Mouse (Mus musculus): ENCODE measurements around the gene Bcas3.

Gene Bcas3

GRCm38 (mm10) chr11:85615421-85615820 is 262.5 kb downstream of the Bcas3 start:
- no peak for DNase-seq (ENCODE audit: low spot score in 2 of 2)

DNA sequence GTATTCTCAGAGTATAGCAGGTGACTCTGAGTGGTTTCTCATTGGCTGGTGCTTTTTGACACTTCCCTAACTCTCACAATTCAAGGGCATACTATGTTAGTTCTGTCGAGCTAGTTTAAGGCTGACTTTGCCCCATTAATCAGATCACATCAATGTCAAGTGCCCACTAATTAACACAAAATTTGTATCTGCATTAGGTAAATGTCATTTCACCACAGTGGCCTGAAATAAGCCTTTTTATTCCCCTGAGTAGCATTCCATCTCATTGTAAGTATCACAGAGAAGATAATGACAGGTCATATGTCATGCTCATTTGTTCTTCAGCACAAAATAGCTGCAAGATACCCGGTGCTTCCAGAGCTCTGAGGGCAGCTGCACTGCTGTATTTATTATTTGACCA is 268.5 kb downstream of the Bcas3 start:
- DNase-seq (ENCODE audit: low spot score in 2 of 2): no peak

DNA sequence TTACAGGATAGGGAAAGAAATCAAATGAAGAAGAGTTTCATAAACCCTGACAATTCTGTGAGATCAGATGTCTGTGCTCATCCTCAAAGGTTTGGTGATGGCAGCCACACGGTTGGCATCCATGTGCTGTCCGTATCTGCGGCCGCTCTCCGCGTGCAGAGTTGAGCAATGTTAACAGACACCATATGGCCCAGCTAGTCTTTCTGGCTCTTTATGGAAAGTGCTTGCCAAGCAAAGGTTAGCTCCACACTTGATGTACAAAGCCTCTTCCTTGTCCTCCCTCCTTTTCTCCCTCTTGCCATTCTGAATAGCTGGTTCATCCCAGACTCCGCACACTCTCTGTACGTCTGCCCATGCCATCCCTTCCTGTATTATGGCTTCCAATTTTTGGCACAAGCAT is 269.0 kb downstream of the Bcas3 start:
- DNase-seq (ENCODE audit: low spot score in 2 of 2): no peak

DNA sequence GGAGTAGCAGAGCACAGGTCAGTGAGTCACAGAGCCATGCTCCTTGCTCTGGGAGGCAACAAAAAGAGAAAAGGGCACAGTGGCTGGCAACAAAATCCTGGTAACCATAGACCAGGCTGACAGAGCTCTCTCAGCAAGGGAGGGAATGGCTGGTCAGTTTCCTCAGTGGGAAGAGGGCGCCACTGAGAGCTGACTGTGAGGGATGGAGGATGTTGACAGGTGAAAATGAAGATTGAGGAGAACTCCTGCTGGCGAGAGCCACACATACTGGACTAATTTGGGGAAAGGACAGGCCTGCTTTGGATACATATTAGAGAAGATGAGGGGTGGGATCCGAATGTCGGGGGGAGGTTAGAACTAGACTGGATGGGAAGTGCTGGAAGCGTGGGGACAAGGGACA is 272.2 kb downstream of the Bcas3 start:
- no peak for DNase-seq (ENCODE audit: low spot score in 2 of 2)

- DNase-seq (ENCODE audit: low spot score in 2 of 2): no peak
These were observed 273.9 kb downstream of the Bcas3 start for GRCm38 (mm10) chr11:85626846-85627245.

DNA sequence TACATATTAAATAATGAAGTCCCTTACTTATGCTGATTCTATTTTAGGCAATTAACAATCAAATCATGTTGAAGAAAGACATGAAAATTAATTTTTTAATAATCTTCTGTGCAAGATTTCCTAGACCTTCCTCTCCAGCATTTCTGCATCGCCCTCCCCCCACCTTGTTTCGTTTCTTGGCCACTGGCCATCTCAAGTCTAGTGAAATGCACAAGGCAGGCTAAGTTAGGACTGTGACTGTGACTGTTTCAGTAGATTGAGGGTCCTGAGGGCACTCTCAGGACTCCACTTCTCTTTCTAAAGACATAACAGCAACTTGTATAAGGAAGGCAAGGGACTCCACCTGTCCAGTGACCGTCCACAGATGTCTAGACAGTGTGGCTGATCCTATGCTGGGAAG is 274.4 kb downstream of the Bcas3 start:
- DNase-seq (ENCODE audit: low spot score in 2 of 2): no peak

GRCm38 (mm10) chr11:85628303-85629063 is 275.5 kb downstream of the Bcas3 start:
- DNase-seq (ENCODE audit: low spot score in 2 of 2): no peak

- DNase-seq (ENCODE audit: low spot score in 2 of 2): no peak
These were observed 279.6 kb downstream of the Bcas3 start for GRCm38 (mm10) chr11:85632568-85632981.

- DNase-seq (ENCODE audit: low spot score in 2 of 2): no peak
These were observed 285.9 kb downstream of the Bcas3 start for GRCm38 (mm10) chr11:85638696-85639495.

DNA sequence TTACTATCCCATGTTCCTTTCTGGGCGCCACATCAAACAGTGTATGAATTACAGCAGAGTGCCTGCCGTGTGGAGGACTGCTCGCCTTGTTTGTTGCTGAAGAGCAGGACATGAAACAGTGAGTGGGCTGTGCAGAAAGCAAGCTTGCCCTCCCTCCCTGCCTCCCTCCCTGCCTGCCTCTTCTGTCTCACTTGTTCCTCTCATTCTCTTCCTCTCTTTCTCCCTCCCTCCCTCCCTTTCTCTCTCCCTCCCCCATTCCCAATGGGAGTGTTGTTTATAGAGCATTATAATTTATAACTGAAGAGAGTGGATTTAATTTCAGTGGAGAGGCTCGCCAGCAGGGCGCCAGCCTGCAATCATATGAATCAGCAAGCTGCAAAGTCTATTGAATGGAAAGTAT is 287.7 kb downstream of the Bcas3 start:
- DNase-seq (ENCODE audit: low spot score in 2 of 2): no peak

- no peak for DNase-seq (ENCODE audit: low spot score in 2 of 2)
These were observed 288.5 kb downstream of the Bcas3 start for GRCm38 (mm10) chr11:85641486-85641885.

DNA sequence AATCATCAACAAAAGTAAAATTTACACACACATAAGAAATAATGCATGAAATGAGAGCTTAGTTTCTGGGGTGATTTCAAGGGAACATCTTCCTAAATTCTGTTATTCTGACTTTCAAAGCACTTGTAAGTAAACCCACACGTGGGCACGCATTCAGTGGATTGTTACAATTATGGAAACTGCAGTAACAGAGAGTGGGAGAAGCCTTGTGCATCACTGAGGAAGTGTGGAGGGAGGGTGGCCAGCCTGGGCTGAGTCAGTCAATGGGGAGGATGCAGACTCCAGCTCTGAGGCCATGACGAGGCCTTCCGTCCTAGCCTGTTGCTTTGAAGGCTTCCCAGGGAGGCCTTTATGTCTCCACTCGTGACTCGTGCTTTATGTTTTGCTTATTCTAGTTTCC is 289.6 kb downstream of the Bcas3 start:
- no peak for DNase-seq (ENCODE audit: low spot score in 2 of 2)

DNA sequence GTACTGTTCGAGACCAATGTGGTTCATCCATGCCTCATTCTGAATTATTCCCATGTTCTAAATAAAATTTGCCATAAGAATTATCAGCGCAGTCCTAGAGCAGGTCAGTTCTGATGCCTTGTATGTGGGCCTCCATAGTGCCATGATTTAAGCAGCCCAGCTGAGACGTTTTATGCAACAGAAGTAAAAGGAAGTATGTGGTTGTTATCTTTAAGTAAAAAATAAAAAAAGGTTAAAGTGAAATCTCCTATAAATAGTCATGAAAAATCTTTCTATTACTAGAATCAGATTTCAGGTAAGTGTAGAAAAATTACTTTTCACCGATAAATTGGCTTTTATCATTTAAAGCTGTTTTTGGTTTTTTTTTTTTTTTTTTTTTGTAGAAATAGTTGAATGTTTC is 290.1 kb downstream of the Bcas3 start:
- no peak for DNase-seq (ENCODE audit: low spot score in 2 of 2)

DNA sequence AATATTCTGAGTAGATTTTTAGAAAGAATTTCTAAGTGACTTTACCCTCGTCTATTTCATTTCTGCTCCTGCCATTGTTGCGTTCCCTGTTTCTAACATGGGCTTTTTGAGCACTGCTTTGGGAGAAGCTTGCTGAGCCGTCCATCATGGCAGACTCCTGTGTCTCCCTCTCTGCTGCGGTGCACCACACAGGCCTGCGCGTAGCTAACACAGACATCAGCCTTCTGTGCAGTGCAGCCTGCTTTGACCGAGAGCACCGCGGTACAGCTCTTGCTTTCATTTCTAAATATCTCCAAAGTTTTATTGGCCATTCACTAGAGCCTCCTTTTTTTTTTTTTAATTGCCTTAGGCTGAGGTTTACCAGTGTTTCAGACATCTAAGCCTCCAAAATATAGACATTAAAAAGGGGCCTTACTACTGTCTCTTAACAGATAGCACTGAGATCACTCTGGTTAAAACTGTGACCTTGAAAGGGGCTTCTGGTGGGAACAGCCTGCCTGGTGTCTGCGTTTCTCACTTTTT is 290.6 kb downstream of the Bcas3 start:
- no peak for DNase-seq (ENCODE audit: low spot score in 2 of 2)

DNA sequence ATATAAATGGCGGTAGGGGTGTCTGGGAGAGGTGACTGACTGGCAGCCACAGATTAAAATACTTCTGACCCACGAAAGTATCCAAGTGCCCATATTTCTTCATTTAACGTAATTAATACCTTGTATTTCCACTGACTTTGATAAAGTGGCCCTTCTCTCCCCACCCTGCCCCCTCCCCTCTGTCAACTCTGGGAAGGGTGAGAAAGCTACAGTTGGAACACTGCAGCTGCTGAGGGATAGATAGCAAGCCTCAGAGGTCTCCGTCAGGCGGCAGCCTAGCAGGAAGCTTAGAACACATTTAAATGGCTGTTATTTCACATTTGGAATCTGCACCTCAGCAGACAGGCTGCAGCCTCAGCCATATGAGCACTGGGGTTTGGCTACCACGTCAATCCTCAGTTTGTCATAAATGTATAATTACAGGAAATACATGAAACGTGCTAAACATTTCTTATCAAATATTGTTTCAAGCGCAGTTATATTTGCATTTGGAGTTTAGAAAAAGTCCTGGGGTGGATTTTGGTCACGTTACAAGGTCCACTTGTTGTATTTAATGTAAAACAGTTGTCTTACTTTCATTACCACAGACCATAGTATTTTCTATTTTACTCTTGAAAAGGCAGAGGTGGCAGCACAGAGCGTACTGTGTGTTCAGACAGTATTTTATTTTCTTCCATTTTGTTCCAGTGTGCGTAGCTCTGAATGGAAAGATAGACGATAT is 291.2 kb downstream of the Bcas3 start:
- no peak for DNase-seq (ENCODE audit: low spot score in 2 of 2)

- DNase-seq (ENCODE audit: low spot score in 2 of 2): no peak
These were observed 291.7 kb downstream of the Bcas3 start for GRCm38 (mm10) chr11:85644748-85645060.

GRCm38 (mm10) chr11:85645152-85645835 is 292.3 kb downstream of the Bcas3 start:
- DNase-seq (ENCODE audit: low spot score in 2 of 2): no peak

- no peak for DNase-seq (ENCODE audit: low spot score in 2 of 2)
These were observed 295.9 kb downstream of the Bcas3 start for GRCm38 (mm10) chr11:85648893-85649292.

- DNase-seq (ENCODE audit: low spot score in 2 of 2): no peak
These were observed 296.4 kb downstream of the Bcas3 start for GRCm38 (mm10) chr11:85649373-85649772.

DNA sequence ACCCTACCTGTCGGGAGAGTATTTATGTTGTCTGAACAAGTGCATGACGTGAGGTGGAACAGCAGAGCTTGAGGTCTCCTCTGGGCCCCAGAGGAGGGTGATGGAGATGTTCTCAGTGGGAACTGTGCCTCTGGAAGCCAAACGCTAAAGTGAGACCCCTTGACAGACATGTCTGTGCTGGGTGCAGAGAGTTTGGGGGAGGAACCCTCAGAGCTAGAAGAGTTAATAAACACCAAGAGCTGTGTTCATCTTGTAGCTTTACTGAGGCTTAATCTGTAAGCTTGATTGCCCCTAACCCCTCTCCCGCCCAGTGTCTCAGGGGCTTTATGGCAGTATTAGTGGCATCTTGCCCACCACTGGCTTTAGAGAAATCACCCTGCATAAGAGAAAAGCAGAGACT is 304.5 kb downstream of the Bcas3 start:
- DNase-seq (ENCODE audit: low spot score in 2 of 2): no peak

GRCm38 (mm10) chr11:85660304-85660703 is 307.3 kb downstream of the Bcas3 start:
- no peak for DNase-seq (ENCODE audit: low spot score in 2 of 2)

- DNase-seq (ENCODE audit: low spot score in 2 of 2): no peak
These were observed 314.2 kb downstream of the Bcas3 start for GRCm38 (mm10) chr11:85667176-85667575.
